Mouse (Mus musculus) left cerebral cortex, postnatal 25 days (tissue): ENCODE data around the gene Fam160a2. TPM values are rescaled to one million over a fixed set of nuclear protein-coding genes. Genes with fewer than 3 reads are reported as not detected.
"Not testable (repeated sequence)": the region's sequence is repeated elsewhere in the genome, so short reads cannot be mapped to it uniquely, and the experiment has no call there.

Experiments used
- DNase-seq, 2 experiments: peaks; one replicate each; pipeline ENCODE4 v3.0.0; 2022; ENCODE audit warnings: low spot score in 2 of 2, mixed read lengths in 1 of 2
- intact Hi-C: fragments of 180-260 bp; cut with DNase I; formaldehyde crosslinking; loops from one replicate; pipeline ENCODE4 v1.15.1; 2025
- total RNA-seq, 2 experiments: library from RNA; stranded (reverse); gene quantifications; 2 replicates each; pipeline ENCODE4 v1.2.3; 2021

Gene Fam160a2
- total RNA-seq, 2 experiments from 2014 or later = 73.2 to 77.9 TPM

- no peak for DNase-seq
- intact Hi-C loops = no loop called here
Measured at GRCm38 (mm10) chr7:105396126-105396525, 3.7 kb downstream of the Fam160a2 start.

- intact Hi-C loops = no loop called here
- DNase-seq = no peak
Measured at GRCm38 (mm10) chr7:105395131-105395820, 4.6 kb downstream of the Fam160a2 start.

GRCm38 (mm10) chr7:105394606-105395005, 5.2 kb downstream of the Fam160a2 start:
- intact Hi-C loops = no loop called here
- DNase-seq = no peak

DNA sequence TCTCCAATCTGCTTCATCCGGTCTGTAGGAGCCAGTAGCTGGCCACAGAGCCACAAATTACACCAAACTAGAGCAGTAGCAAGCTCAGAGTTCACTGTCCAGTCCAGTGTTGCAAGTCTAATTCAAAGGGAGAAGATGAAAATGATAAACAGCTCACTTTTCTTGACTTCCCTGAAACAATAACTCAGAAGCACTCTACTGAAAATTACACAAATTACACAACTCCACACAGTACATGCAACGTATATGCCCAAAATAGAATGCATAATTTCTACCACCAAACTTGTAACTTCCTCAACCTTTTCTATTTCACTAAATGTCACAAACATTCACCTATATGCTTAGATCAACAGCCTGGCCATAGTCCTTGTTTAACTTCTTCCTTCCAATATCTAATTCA, 9.6 kb downstream of the Fam160a2 start:
- DNase-seq = no peak
- intact Hi-C loops = no loop called here

- no peak for DNase-seq
- intact Hi-C loops = no loop called here
Measured at GRCm38 (mm10) chr7:105387696-105388095, 12.2 kb downstream of the Fam160a2 start.

DNA sequence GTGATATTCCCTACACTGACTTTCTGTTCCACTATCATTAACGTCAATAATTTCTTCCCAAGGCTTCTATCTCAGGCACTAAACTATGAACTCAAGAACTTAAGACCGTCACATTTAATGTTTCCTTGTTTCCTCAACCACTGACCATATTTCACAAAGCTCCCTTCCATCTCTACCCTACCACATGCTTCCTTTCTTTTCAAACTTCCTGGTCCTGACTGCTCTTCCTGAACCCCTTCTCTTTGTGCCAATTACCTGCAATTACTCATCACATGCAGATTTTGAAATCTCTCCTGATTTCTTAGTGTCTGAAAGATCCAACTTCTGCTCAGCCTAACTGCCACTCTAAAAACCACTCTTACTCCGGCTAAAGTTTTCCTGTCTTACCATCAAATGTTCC, 19.5 kb downstream of the Fam160a2 start:
- intact Hi-C loops = no loop called here
- DNase-seq = no peak

DNA sequence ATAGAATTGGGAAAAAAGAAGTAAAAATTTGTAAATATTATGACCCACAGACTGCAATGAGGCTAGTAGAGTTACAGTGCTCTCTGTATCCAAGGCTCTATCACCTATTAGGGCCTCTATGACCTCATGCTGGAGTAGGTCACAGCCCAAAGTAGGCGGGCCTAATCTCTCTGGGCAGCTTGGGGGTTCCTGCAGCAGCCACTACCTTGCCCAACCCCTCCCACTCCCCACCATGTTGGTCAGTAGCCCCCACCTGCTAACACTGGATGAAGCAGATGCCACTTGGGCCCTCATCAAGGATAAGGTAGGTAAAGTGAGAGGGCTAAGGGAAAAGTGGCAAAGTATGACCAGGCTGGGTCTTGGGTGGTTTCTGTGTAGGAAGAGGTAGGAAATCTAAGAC, 25.0 kb downstream of the Fam160a2 start, which contains the start of gene Gm5901:
Gm5901 (plus strand) TSS at position 173 of the 400 bp plus-strand sequence.
- DNase-seq = no peak
- intact Hi-C loops = no loop called here

- intact Hi-C loops = no loop called here
- DNase-seq = peak in 1 of 2 experiments; percentile 17
Measured at GRCm38 (mm10) chr7:105373976-105374375, 25.9 kb downstream of the Fam160a2 start.

GRCm38 (mm10) chr7:105373509-105373908, 26.3 kb downstream of the Fam160a2 start:
- intact Hi-C loops = no loop called here
- DNase-seq = no peak

DNA sequence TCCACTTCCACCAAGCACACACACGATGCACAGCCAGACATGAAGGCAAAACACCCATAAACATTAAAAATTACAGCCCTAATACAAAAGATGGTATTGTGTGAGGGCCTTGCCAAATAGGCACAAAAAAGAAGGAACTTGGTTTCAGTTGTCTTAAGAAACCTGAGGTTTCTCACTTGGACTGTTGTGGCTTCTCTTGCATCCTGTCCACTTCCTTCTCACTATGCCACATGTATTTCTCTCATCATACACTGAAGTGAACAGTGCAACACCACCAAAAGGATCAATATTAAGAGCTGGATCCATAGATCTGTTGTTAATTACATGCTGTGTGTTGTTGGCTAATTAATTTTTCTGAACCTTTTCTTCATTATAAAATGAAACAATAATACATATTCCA, 26.9 kb downstream of the Fam160a2 start:
- DNase-seq = no peak
- intact Hi-C loops = no loop called here

DNA sequence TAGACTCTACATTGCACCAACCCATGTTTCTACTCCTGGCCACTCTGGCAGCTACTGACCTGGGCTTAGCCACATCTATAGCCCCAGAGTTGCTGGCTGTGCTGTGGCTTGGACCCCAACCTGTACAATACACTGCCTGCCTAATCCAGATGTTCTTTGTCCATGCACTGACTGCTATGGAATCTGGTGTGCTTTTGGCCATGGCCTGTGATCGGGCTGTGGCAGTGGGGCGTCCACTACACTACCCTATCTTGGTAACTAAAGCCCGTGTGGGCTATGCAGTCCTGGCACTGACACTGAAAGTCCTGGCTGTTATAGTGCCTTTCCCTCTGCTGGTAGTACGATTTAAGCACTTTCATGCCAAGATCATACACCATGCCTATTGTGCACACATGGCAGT, 31.3 kb downstream of the Fam160a2 start:
- no peak for DNase-seq
- intact Hi-C loops = no loop called here

DNA sequence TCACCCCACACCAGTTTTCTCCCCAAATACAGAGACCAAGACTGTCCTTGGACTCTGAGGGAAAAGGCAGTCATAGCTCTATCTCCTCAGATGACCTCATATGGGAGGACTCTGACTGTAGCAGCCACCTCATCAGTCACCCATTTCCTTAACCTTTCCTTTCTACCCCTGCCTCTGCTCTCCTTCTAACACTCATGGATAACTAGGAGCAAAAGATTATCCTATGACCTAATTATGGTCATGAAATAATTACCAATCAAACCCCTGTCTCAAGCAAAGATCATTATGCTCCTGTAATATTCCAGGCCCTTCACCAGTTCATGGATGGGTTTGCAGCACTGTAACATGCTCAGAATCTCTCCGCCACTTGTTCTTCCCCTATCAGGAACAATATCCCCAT, 31.9 kb downstream of the Fam160a2 start, which contains the start of gene Olfr692:
Olfr692 (plus strand) TSS at position 301 of the 400 bp plus-strand sequence.
- intact Hi-C loops = no loop called here

GRCm38 (mm10) chr7:105367268-105367667, 32.6 kb downstream of the Fam160a2 start:
- intact Hi-C loops = no loop called here

More for the DNA sequence above, 31.9 kb downstream of the Fam160a2 start, which contains the start of gene Olfr692:
- DNase-seq = no peak

DNA sequence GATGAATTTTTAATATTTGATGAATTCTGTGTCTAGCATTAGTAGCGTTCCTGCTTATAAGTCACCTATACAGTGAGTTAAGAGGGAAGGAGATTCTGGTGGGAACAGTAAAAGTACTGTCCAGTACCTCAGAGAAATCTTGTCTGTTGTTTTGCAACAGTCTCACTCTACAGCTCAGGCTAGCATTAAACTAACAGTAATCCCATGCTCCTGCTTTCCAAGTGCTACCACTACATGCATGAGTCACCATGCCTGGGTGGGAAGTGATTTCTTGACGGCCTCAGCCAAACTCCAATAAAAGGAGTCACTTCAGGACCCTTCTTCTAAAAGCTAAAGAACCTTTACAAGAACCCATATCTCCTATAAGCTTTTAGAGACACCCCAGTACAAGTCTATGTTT, 38.1 kb downstream of the Fam160a2 start:
- intact Hi-C loops = no loop called here
- no peak for DNase-seq

More at GRCm38 (mm10) chr7:105367268-105367667, 32.6 kb downstream of the Fam160a2 start:
- no peak for DNase-seq

- intact Hi-C loops = not testable (repeated sequence)
Measured at GRCm38 (mm10) chr7:105356487-105356886, 43.4 kb downstream of the Fam160a2 start.

DNA sequence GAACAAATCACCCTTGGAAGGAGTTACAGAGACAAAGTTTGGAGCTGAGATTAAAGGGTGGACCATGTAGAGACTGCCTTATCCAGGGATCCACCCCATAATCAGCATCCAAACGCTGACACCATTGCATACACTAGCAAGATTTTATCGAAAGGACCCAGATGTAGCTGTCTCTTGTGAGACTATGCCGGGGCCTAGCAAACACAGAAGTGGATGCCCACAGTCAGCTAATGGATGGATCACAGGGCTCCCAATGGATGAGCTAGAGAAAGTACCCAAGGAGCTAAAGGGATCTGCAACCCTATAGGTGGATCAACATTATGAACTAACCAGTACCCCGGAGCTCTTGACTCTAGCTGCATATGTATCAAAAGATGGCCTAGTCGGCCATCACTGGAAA, 43.8 kb downstream of the Fam160a2 start:
- DNase-seq, intact Hi-C loops: not testable (repeated sequence)

More at GRCm38 (mm10) chr7:105356487-105356886, 43.4 kb downstream of the Fam160a2 start:
- DNase-seq = not testable (repeated sequence)

DNA sequence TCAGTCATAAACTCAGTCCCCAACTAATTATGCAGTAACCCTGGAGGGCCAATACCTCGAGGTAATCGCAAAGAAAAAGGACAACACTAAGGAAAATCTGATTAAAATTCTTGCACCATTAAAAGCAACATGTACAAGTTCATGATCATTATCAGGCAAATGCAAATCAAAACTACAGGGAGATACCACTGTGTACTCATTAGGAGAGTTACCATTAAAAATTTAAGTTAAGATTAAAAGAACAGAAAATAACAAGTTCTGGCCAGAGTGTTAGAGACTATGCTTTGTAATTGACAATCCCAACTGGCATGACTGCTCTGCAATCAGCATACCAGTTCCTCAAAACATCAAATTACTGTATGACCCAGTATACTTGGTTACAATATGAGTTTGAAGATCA, 57.1 kb downstream of the Fam160a2 start:
- intact Hi-C loops = no loop called here
- no peak for DNase-seq

- intact Hi-C loops = no loop called here
- no peak for DNase-seq
Measured at GRCm38 (mm10) chr7:105342170-105342569, 57.7 kb downstream of the Fam160a2 start, which contains the start of gene Olfr691. Gene Olfr691, minus strand, starts transcription at chr7:105342270.

DNA sequence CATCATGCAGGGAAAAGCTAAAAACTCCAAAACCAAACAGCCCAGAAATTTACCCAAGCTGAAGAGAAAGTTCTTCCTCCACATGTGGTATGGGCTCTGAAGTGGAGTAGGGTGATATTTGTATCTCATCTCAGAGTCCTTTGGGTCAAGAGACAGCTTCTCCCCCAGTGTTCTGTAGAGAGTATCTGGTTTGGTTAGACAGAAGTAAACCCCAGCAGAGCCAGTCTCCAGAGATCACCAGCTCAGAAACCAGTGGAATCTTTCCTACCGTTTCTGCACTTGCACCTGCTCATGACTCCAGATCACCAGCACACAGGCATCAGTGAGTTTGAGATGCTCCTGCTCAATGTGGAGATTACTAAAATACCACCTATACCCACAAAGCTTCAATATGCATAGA, 65.8 kb downstream of the Fam160a2 start, which contains the start of gene Olfr690:
Olfr690 (minus strand) TSS at position 101 of the 400 bp plus-strand sequence.
- no peak for DNase-seq
- intact Hi-C loops = no loop called here

DNA sequence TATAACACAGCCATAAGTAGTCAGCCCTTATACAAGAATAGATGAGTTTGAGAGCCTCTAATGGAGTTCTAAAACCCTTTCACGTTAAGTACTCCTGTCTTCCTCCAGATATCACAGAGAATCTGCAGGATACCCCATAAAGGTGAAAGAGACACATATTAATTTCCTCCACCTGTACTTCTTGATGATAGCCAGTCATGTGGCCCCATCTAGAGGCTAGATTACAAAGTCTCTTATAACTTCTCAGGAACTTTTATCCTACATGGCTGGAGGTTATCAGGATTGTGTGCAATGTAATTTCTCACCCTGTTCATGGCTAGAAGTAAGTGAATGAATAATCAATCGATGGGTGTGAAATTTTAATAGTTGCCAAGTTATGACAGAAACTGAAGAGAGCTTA, 74.6 kb downstream of the Fam160a2 start:
- intact Hi-C loops = no loop called here
- DNase-seq = no peak
